Mouse (Mus musculus) limb, embryonic 12.5 days (tissue): ENCODE measurements around the gene Grid1. TPM values are rescaled to one million over a fixed set of nuclear protein-coding genes. Genes with fewer than 3 reads are reported as not detected.

ENCODE experiments used
- ATAC-seq: fragments of 200-750 bp; cut with Nextera tagmentation; 2 replicates; pipeline ENCODE4 v1.8.0; 2017; ENCODE audit warnings: low read depth, moderate TSS enrichment; ENCODE audit not compliant: insufficient number of reproducible peaks, insufficient read depth, low FRiP score, low TSS enrichment
- H3K27ac ChIP-seq: fragments of 300-500 bp; sonication (generic); 2 replicates; pipeline ENCODE4 v1.5.1; 2016; ENCODE audit warnings: mild to moderate bottlenecking, moderate library complexity
- H3K27me3 ChIP-seq: fragments of 300-500 bp; sonication (generic); 2 replicates; pipeline ENCODE4 v1.6.1; 2016; ENCODE audit warnings: mild to moderate bottlenecking, moderate library complexity
- H3K36me3 ChIP-seq: fragments of 300-500 bp; sonication (generic); 2 replicates; pipeline ENCODE4 v1.6.1; 2016; ENCODE audit warnings: mild to moderate bottlenecking, moderate library complexity
- H3K4me1 ChIP-seq: fragments of 300-500 bp; sonication (generic); replicated peaks from 2 replicates; pipeline ENCODE4 v1.6.1; 2016
- H3K4me2 ChIP-seq: fragments of 300-500 bp; sonication (generic); 2 replicates; pipeline ENCODE4 v1.6.1; 2016; ENCODE audit warnings: mild to moderate bottlenecking, moderate library complexity
- H3K4me3 ChIP-seq: fragments of 300-500 bp; sonication (generic); replicated peaks from 2 replicates; pipeline ENCODE4 v1.5.1; 2016; ENCODE audit warnings: mild to moderate bottlenecking
- H3K9ac ChIP-seq: fragments of 300-500 bp; sonication (generic); replicated peaks from 2 replicates; pipeline ENCODE4 v1.6.1; 2016; ENCODE audit warnings: mild to moderate bottlenecking, moderate library complexity
- H3K9me3 ChIP-seq: fragments of 300-500 bp; sonication (generic); 2 replicates; pipeline ENCODE4 v1.6.1; 2016; ENCODE audit warnings: mild to moderate bottlenecking, moderate library complexity
- WGBS: fragments of 180-500 bp; shearing (Covaris S2); methylation state at CpG from one replicate; pipeline ENCODE4 v1.1.7; 2016; 5-methylcytosine and 5-hydroxymethylcytosine counted together
- polyA plus RNA-seq: library from polyadenylated mRNA; unstranded; fragments of >200 nt; fragmentation: Nextera tagmentation; extraction: Ambion mirVana; gene quantifications from 2 replicates; pipeline ENCODE4 v1.2.1, GENCODE M21; 2016

Grid1 gene
- polyA plus RNA-seq, 1 experiment from 2014 or later, result 0.24 TPM

DNA sequence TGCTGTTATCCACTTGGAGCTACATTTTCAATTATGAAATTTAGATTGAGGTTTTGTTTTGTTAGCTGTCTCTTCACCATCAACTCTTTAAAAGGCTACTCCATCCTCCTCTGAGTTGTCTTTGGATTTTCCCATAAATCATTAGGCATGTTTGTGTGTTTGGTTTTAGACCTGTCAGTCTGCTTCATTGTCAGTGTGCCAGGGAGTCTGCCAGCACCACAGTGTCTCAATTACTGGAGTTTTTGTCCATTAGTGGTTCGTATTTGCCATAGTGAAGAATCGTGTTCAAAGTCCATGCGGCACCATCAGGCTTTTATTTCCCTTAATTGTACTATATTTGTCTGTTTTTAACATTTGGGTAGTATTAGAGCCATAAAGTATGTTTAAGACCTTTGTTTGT lies 516.7 kb downstream of the Grid1 start:
- ATAC-seq, result no peak
- Histone ChIP-seq H3K4me3 (no peak overlapping the region), H3K36me3 (no peaks in the 10 kb centered on the region), H3K9ac (no peak overlapping the region), H3K4me1 (no peaks in the 10 kb centered on the region), H3K4me2 (no peak overlapping the region), H3K9me3 (no peaks in the 10 kb centered on the region), H3K27ac (no peak overlapping the region), H3K27me3 (no peaks in the 10 kb centered on the region)
- WGBS, result 90% methylated on average over 3 of the region's 3 CpGs

GRCm38 (mm10) chr14:35356011-35356410 lies 536.1 kb downstream of the Grid1 start:
- H3K27ac ChIP-seq, result no peak overlapping the region
- no peak overlapping the region for H3K4me2 ChIP-seq
- no peaks in the 10 kb centered on the region for H3K4me1 ChIP-seq
- H3K36me3 ChIP-seq, result no peaks in the 10 kb centered on the region
- H3K27me3 ChIP-seq, result no peaks in the 10 kb centered on the region
- H3K4me3 ChIP-seq, result no peak overlapping the region
- WGBS, result 75% methylated on average over 3 of the region's 3 CpGs
- no peak for ATAC-seq
- H3K9ac ChIP-seq, result no peak overlapping the region
- H3K9me3 ChIP-seq, result no peaks in the 10 kb centered on the region

- Histone ChIP-seq H3K9me3 (no peaks in the 10 kb centered on the region), H3K4me2 (no peak overlapping the region), H3K36me3 (no peaks in the 10 kb centered on the region), H3K4me1 (no peaks in the 10 kb centered on the region), H3K27ac (no peak overlapping the region), H3K9ac (no peak overlapping the region), H3K4me3 (no peak overlapping the region), H3K27me3 (no peaks in the 10 kb centered on the region)
- 80% methylated on average over 6 of the region's 6 CpGs for WGBS
- ATAC-seq, result no peak
These were observed 536.7 kb downstream of the Grid1 start for GRCm38 (mm10) chr14:35356480-35357085.

GRCm38 (mm10) chr14:35358136-35358821 lies 538.4 kb downstream of the Grid1 start:
- Histone ChIP-seq H3K27me3 (no peaks in the 10 kb centered on the region), H3K9ac (no peak overlapping the region), H3K36me3 (no peaks in the 10 kb centered on the region), H3K27ac (no peak overlapping the region), H3K4me2 (no peak overlapping the region), H3K4me1 (no peaks in the 10 kb centered on the region), H3K4me3 (no peak overlapping the region), H3K9me3 (no peaks in the 10 kb centered on the region)
- no peak for ATAC-seq
- WGBS, result 59% methylated on average over 7 of the region's 7 CpGs

- Histone ChIP-seq H3K36me3 (no peaks in the 10 kb centered on the region), H3K4me3 (no peak overlapping the region), H3K9me3 (no peaks in the 10 kb centered on the region), H3K9ac (no peak overlapping the region), H3K4me1 (no peaks in the 10 kb centered on the region), H3K27ac (no peak overlapping the region), H3K4me2 (no peak overlapping the region), H3K27me3 (no peaks in the 10 kb centered on the region)
- ATAC-seq, result no peak
- 75% methylated on average over 8 of the region's 8 CpGs for WGBS
These were observed 545.5 kb downstream of the Grid1 start for GRCm38 (mm10) chr14:35365177-35365944.

DNA sequence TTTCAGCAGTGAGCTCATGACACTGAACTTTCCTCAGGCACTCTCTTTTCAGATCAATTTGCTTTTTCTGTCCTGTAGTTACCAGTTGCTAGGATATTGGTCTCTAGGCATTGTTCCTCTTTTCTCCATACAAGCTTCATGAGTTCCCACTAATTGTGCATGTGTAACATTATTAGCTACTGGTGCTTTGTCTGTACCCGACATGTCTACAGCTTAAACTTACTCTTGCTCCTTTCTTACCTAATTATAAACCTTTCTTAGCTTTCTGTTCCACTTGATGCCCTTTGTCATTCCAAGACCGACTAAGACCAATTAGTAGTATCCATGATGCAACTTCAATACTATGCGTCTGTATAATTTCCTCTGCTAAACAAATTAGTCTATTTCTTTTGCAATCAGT lies 554.5 kb downstream of the Grid1 start:
- no peak overlapping the region for H3K4me2 ChIP-seq
- no peaks in the 10 kb centered on the region for H3K4me1 ChIP-seq
- H3K27me3 ChIP-seq, result no peaks in the 10 kb centered on the region
- H3K36me3 ChIP-seq, result no peaks in the 10 kb centered on the region
- H3K27ac ChIP-seq, result no peak overlapping the region
- no peak for ATAC-seq
- peaks cover 10% of the 10 kb centered on the region; the same call in 1 of the 2 replicates for H3K9me3 ChIP-seq
- H3K9ac ChIP-seq, result no peak overlapping the region
- H3K4me3 ChIP-seq, result no peak overlapping the region
- 86% methylated on average over 3 of the region's 3 CpGs for WGBS

DNA sequence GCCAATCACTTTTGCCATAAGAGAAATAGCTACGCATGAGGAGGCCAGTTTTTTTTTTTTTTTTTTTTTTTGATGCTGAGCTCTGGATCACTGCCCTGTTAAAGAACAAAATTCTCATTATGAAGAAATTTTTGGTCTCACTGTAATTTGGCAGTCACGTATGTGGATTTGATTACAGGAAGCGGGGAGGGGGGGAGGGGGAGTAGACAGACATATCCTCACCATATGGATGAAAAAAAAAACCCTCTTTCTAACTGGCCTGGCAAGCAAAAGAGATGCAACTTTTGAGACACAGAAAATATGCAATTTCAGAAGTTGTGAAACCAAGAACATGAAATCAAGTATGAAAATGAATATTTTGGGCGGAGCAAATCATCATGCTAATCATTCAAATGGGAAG lies 573.7 kb downstream of the Grid1 start:
- H3K36me3 ChIP-seq, result no peaks in the 10 kb centered on the region

DNA sequence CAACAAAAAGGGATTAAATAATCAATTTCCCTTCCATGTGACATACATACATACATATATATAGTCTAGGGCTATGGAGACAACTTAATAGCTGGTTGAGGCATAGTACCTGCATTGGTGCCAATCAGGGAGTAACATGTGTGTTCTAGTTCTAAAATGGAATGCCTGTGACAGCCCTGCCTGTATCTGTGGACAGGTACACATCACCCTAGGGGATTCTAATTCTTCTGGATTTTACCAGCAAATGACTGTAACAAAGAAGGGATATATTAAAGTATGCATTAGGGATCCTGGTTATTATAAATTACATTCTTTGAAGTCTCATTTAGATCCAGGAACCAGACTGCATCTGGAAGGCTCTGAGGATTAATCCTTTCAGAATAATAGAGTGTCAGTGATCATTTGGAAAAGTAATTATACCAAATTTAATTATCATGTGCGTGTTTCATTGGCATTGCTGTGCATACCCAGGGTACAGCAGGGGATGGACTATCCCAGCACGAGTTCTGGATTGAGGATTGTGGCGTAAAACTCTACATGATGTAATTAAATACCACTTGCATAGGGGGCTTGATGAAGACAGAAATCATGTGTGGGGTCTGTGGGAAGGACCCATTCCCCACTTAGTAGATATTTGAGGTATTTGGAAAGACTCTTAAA lies 584.5 kb downstream of the Grid1 start:
- H3K27ac ChIP-seq, result no peak overlapping the region
- WGBS, result 81% methylated on average over 3 of the region's 3 CpGs

More for the DNA sequence above, 573.7 kb downstream of the Grid1 start:
- WGBS, result 68% methylated on average over 4 of the region's 4 CpGs
- Histone ChIP-seq H3K4me1 (no peaks in the 10 kb centered on the region), H3K9me3 (no peaks in the 10 kb centered on the region), H3K4me3 (no peak overlapping the region), H3K27me3 (no peaks in the 10 kb centered on the region), H3K27ac (no peak overlapping the region), H3K9ac (no peak overlapping the region), H3K4me2 (no peak overlapping the region)
- no peak for ATAC-seq

DNA sequence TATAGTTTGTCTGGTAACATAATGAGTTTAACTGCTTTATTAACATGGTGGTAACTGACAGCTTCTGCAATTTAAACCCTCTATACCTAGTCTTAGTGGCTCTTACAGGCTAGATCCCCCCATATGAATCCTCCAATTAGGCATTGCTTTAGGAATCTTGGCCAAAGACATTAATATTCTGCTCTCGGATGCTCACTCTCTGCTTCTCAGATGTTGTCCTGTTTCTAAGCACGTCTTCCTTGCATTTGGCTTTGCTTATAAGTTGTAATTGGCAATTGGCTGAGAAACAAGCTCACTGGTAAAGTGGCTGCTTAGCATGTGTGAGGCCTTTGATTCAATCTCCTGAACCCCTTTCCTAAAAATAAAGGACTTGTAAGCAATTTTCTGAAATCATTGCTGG lies 610.4 kb downstream of the Grid1 start:
- no peak overlapping the region for H3K4me2 ChIP-seq
- no peaks in the 10 kb centered on the region for H3K9me3 ChIP-seq
- H3K27me3 ChIP-seq, result no peaks in the 10 kb centered on the region
- no peaks in the 10 kb centered on the region for H3K36me3 ChIP-seq
- whole genome bisulfite sequencing, result 81% methylated on average over 2 of the region's 2 CpGs
- ATAC-seq, result no peak
- no peaks in the 10 kb centered on the region for H3K4me1 ChIP-seq
- no peak overlapping the region for H3K4me3 ChIP-seq
- no peak overlapping the region for H3K27ac ChIP-seq
- no peak overlapping the region for H3K9ac ChIP-seq

More for the DNA sequence above, 584.5 kb downstream of the Grid1 start:
- ATAC-seq, result no peak
- H3K36me3 ChIP-seq, result no peaks in the 10 kb centered on the region
- H3K4me2 ChIP-seq, result no peak overlapping the region
- no peaks in the 10 kb centered on the region for H3K27me3 ChIP-seq
- H3K9me3 ChIP-seq, result no peaks in the 10 kb centered on the region
- H3K4me3 ChIP-seq, result no peak overlapping the region
- no peak overlapping the region for H3K9ac ChIP-seq
- no peaks in the 10 kb centered on the region for H3K4me1 ChIP-seq

DNA sequence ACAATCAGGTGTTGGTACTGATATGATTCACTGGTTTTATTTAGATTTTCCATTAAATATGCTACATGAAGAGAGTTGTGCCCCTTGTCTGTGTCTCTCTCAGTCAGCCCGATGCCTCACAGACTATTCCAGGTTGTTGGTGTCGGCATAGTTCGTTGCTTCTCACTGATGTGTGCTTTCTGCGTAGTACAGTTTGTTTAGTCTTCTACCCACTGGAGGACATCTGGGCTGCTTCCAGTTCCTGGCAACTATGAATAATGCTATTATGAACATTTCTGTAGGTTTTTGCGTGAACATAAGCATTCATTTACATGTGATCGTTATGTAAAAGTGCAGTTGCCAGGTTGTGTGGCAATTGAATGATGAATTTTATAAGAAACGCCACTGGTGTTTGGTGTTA lies 633.8 kb downstream of the Grid1 start:
- no peak overlapping the region for H3K4me3 ChIP-seq

GRCm38 (mm10) chr14:35468254-35468653 lies 648.3 kb downstream of the Grid1 start:
- H3K4me2 ChIP-seq, result no peak overlapping the region
- no peak overlapping the region for H3K4me3 ChIP-seq
- H3K9ac ChIP-seq, result no peak overlapping the region
- no peaks in the 10 kb centered on the region for H3K9me3 ChIP-seq
- WGBS, result 67% methylated on average over 6 of the region's 6 CpGs
- H3K27me3 ChIP-seq, result no peaks in the 10 kb centered on the region
- no peak overlapping the region for H3K27ac ChIP-seq
- H3K4me1 ChIP-seq, result no peaks in the 10 kb centered on the region
- no peak for ATAC-seq
- H3K36me3 ChIP-seq, result no peaks in the 10 kb centered on the region

More for the DNA sequence above, 633.8 kb downstream of the Grid1 start:
- no peaks in the 10 kb centered on the region for H3K36me3 ChIP-seq
- H3K27ac ChIP-seq, result no peak overlapping the region
- no peaks in the 10 kb centered on the region for H3K4me1 ChIP-seq
- H3K9me3 ChIP-seq, result no peaks in the 10 kb centered on the region
- ATAC-seq, result no peak
- no peak overlapping the region for H3K4me2 ChIP-seq
- H3K27me3 ChIP-seq, result no peaks in the 10 kb centered on the region
- WGBS, result 89% methylated on average over 7 of the region's 7 CpGs
- no peak overlapping the region for H3K9ac ChIP-seq
